Mouse (Mus musculus) cerebellum, adult 9-10 months (tissue): ENCODE measurements around the gene Ngfr.
"Not testable (repeated sequence)": the region's sequence is repeated elsewhere in the genome, so short reads cannot be mapped to it uniquely, and the experiment has no call there.

Source experiments
- DNase-seq: peaks from one replicate; pipeline ENCODE4 v3.0.0; 2022

The Ngfr gene

DNA sequence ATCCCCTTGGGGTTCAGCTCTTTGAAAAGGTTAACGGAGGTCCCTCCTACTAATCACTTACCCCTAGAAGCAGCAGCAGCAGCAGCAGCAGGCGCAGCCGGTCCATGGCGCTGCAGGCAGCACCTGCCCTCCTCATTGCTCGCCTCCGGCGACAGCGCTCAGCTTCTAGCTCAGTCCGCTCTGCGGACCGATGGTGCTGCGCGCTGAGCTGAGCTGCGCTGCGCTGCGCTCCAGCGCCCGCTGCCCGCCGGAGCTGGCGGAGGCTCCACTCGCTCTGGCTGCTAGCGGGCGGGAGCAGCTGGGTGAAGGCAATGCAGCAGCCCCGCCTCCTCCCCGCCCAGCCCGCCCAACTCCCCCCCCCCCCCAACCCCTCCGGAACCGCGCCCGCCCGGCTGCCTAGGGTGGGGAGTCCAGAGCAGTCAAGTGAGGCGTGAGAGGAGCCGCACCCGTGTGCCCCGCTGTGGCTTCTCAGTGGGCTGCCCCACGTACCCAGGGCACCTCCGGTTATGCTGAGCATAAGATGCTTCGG lies at the start of gene Ngfr:
Gene Ngfr (minus strand): TSS at position 313 of the 529 bp plus-strand sequence.
- peak; percentile 7 for DNase-seq

DNA sequence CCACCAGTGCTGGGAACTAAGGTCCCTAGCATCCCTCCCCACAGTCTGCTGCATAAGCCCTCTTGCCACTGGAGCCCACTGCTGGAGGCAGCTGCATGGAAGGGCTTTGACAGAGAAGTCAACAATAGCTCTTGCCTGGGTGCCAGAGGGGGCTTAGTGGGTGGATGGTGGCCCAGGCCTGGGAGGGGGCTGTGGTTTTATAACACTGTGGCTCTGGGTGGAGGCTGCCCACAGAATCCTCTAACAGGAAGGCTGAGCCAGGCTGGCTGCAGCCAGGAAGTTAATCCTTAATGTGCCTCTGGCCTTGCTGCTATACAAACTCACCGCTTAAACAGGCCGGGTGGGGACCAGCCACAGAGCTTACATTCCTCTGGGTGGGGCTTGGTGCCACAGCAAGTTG lies 47.5 kb upstream of the Ngfr start:
- no peak for DNase-seq

DNA sequence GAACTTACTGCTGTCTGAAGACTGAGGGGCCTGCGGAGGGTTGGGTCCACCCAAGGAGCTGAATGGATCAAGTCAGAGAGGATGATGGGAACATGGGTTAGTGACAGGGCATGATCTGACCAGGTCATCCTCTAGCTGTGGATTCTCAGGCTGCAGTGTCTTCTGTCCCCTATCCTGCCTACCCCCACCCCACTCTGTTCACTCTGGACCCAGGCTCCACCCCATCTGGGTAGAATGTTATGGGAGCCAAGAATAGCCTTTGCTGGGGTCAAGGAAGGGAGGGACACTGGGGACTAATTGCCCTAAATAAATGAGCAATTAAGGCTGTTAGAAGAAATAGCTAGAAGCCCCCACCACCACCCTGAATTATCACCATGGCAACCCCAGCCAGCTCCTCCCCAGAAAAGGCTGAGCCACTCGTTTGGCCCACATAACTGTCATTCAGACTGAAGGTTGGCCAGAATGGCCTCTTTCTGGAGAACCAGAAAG lies 46.0 kb upstream of the Ngfr start:
- no peak for DNase-seq

DNA sequence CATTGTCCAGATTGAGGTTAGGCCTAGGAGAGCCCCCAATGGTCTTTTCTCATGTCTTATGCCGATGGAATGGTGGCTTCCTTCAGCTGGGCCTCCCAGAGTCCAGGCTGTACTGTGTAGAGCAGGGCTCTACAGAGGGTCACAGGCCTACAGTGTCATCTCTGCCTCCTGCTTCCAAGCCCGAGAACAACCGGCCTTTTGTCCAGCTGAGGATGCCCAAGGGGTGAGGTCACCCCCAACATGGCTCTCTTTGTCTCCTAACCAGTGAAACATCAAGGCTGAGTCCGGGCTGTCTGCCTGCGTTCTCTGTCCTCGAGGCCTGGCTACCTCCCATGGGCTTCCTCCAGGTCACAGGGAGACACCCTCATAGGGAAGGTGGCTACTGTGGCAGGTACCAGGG lies 44.9 kb upstream of the Ngfr start:
- peak; percentile 26 for DNase-seq

DNA sequence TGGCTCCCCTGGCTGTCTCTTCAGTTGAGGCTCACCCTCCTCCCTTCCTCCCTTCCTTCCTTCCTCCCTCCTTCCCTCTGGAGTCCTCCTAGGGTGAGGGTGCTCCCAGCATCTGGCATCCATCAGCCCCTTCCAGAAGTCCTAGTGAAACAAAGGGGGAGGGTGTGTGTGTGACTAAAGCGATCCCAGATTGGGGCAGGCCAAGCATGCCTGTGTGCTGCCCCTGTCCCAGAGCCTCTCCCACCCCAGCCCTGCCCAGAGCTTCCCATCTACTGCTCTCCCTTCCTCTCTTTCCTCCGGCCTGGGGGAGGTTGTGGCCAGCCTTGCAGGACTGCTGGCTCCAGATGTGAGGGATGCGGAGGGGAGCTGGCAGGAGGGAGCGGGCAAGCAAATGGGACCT lies 43.8 kb upstream of the Ngfr start:
- no peak for DNase-seq

DNA sequence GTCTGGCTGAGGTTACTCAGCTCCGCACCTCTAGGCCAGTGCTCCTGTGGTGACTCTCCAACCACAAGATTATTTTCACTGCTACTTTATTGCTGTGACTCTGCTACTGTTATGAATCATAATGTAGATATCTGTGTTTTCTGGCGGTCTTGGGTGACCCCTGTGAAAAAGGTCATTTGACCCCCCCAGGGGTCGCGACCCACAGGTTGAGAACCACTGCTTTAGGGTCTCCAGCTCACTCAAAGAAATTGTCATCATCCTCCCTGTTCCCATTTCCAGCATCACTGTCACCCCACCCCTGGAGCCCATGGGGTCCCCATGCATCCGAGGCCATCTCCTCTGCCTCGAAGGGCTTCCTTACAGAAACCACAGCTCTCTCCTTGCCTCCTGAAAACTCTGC lies 43.0 kb upstream of the Ngfr start:
- DNase-seq, result no peak

DNA sequence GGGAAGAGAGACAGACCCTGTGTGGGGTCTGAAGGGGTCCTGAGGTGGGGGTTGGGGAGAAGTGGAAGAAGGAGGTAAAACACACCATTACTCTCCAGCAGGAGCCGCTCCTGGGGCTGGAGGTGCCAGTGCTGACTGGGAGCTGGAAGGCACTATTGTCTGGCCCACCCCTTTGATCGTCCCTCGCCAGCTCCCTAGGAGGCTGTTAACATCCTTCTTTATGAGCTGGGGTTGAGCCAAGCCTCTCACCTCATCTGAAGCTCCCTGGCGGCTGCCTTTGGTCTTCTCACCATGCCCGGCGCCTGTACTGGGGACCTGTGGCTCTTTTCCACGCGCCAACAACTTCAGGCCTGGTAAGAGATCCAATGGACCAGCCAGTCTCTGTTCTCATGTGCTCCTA lies 34.9 kb upstream of the Ngfr start:
- no peak for DNase-seq

DNA sequence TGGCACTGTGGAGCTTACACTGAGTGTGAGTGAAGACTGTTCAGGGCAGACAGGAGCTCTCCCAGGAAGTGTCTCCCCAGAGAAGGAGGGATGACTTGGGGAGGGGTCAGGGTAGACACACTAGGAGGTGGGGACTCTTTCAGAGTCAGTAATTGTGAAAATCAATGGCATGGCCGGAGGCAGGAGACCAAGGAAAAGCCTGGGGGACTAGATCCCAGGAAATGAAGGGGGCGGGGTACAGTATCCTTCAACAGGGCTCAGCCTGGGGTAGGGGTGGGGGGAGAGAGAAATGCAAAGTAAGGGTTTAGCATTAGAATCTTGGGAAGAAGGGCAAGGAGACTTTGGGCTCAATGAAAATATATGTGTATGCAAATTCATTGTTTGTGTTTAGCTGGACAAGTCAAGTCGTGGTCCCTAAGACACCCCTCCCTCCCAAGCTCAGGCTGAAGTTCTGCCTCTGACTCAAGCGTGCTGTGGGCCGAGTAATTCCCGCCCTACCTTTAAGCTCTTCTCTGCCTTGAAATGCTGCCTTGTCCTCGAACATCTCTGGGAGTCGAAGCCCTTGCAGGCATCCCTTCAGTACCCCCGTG lies 34.1 kb upstream of the Ngfr start:
- DNase-seq, result no peak

DNA sequence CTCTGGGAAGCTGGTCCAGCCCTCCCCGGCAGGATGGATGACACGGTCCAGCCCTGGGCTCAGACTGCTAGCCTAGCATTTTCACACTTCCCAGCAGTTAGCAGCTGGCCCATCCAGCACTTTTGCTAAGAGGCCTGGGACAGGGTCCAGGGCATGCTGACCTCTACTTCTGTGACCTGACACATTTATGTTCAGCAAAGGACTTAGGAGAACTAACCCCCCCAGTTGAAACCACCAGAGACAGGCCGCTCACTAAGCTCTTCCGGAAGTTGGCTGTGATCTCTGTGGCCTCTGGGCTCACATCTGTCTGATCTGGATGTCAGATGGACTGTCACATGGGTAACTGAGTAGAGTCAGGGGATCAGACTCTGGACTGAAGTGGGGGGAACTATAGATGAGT lies 33.5 kb upstream of the Ngfr start:
- DNase-seq, result no peak

DNA sequence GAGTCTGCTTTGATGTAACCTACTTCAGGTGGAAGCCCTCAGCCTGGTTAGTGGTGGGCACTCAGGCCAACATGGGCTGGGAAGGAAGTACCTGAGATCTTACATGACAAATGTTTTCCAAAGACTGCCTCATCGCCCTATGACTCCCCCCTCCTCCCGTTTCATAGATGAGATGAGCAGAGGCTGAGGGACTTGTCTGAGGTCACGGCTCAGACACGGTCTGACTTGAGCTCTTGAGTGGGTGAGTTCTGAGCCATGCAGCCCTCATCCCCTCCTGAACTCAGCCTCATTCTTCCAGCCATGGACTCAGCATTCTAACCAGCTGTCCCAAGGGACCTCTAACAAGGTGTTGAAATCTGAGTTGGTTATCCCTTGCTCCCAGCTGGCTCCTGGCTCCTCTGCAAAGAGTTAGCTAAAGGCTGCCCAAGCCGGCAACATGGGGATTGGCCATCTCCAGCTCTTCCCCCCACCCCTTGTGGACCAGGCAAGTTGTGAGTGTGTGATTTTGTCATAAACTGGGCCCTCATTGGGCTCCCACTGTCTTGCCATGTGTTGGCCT lies 32.4 kb upstream of the Ngfr start:
- no peak for DNase-seq

DNA sequence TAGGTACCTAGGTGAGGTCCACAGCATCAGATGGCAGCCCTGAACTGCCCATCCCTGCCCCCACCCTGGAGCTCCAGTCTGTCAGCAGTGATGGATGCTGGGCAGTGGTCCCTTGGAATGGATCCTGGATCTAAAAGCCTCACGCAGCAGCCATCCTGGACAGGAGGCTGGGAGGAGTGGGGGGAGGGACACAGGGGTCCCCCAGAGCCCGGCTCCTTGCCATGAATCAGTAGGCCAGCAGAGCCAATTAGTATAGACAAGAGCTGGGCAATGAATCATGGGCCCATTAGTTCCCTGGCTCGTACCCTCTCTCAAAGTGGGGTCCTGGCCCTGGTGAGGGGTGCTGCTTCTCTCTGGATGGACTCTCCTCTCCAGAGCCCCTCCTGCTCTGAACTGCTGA lies 31.5 kb upstream of the Ngfr start:
- no peak for DNase-seq

DNA sequence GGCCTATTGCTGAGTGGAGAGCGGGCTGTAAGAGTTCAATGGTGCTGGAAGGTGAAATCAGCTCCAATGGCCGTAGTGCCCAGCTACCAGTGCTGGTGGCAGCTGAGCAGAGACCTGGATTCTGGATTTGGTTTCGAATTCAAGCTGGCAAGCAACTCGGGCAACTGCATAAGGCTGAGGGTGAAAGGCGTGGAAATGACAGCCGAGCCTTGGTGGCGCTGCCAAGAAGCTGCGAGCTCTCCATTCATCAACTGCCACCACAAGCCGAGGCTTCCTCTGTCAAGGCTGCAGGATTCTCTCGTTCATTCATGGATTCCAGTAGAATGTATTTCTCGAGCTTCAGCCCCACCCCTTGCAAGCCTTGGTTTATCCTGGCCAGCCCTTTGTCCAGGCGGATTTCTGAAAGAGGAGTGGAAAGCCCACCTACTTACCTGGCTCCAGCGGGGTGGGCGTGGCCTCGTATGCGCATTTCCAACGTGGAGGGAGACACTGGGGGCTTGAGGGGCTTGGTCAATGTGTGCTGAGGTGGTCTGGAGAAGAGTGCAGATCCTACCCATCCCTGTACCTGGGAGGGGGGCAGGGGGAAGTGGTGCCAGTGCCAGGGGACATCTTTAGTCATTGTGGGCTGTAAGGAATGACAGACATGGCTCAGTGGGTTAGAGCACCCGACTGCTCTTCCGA lies 30.4 kb upstream of the Ngfr start:
- peak; percentile 5 for DNase-seq

DNA sequence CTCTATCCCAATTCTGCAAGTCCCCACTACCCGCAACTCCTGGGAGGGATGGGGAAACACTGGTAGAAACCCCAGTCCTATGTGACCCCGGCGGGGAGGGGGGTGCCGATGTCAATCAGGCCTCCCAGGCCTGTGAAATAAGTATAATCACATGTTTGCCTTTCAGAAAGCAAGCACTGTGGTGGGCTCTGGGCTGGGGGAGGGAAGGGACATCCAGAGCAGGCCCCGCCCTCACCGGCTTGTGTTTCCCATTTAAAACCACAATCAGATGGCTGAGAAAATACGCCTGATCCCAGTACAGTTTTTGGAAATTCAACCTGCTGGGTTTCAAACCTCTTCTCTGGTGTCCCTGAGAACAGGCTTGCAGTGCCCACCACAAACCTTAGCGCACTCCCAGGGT lies 27.2 kb upstream of the Ngfr start:
- no peak for DNase-seq

DNA sequence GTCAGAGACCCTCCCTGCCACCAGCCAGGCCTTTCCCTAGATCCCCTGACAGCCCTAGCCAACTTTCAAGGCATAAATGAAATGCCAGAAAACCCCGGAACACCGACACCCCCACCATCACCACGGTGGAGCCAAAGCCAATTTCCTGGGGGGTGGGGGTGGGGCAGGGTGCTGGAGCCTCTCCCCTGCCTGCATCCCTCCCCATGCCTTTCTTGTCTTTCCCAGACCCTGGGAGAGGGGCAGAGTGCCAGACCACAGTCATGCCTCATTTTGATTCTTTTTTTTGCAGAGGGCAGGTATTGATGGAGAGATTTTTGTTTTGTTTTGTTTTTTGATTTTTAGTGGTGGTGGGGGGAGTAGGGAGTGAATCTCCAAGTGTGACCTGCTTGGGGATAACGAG lies 23.7 kb upstream of the Ngfr start:
- no peak for DNase-seq

DNA sequence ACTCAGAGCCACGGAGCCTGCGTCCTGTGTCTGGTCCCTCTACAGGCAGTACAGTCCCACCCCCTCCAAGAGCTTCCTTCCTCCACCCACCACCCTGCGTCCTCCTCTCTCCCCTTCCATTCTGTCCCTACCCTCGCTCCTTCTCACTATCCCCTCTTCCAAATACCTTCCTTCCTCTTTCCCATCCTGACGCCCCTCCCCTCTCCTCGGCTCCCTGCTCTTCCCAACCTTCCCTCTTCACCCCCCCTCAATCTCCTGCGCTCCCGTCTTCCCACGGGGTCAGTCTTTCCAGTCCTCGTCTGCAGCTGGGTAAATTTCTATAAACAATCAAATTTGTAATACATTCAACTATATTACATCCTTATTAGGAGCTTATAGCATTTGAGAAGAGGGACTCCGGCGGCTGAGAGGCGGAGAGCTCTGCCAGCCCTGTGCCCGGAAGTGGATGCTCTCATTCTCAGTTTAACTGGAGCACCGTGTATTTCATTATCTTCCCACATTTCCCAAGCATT lies 22.9 kb upstream of the Ngfr start:
- no peak for DNase-seq

DNA sequence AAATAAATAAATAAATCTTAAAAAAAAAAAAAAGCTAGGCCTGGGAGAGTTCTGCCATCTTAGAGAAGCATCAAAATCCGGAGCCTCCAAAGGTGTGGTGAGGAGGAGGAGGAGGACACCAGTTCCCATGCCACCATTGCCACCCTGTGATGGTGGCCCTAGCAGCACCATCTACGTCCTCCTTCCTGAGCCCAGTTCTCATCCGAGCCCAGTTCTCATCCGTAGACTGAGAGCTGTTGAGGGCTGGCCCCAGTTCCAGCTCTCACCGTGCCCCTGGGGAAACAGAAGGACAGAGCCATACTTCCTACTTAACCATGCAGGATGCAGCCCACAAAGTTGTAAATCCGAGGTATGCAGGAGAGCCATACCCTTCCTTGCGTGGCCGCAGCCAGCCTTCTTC lies 22.4 kb upstream of the Ngfr start:
- DNase-seq, result no peak

DNA sequence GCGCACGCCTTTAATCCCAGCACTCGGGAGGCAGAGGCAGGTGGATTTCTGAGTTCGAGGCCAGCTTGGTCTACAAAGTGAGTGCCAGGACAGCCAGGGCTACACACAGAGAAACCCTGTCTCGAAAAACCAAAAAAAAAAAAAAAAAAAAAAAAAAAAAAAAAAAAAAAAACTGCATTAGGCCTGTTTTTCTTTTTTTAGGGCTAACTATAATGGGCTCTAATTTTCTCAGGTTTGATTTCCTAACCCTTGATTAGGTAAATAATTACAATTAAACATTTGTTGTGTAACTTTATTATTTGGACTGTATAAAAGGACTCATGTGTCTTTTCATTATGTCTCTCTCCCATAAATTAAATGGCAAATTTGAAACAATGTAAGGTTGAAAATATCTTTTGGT lies 19.8 kb upstream of the Ngfr start:
- not testable (repeated sequence) for DNase-seq

DNA sequence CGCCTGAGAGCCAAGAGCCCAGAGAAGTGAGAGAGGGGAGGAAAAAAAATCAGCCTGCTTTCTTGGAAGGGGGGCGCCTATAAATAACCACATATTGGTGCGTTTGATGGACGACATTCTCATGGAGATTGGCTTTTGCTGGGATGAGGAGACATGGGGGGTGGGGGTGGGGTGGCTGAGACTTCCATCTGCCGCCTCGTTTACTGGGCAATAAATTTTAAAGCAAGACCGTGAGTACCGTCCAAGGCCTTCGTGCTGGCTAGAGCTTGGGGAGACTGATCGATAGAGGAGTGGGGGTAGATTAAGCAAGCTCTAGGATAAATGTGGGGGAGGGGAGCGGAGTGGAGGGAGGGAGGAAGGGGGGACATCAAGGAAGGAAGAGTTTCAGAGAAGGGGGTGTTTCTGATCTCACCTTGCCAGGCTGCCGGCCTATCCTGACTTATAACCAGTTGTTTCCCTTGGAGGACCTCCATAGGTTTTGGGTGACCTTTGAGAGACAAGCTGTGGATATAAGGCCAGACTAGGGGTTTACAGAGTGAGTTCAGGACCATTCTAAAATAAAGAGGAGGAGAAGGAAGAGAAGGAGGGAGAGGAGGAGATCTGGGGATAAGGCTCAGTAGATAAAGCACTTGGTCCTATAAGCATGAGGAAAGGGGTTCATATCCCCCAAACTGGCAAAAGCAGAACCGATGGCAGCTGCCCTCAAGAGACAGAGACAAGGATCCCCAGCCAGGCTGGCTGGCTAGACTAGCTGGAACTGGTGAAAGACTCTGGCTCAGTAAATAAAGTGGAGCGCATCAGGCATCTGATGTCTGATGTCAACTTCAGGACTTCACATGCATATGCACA lies 10.9 kb upstream of the Ngfr start:
- DNase-seq, result no peak

DNA sequence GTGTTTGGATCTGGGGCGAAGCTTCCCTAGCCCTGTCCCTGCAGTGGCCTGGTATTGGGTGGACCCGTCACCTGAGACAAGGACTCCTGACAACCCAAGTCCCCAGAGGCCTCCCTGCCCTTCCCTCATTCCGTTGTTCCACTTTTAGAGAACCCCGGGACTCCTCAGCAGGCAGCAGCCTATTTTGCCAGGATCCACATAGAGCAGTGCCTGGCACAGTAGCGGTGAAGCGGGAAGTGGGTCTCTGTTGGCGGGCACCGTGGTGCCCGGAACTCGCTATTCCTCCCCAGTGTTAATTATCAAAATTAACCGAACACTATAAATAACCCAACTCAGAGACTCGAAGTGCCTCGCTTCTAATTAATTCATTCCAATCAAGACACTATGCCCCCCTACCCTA lies 10.2 kb upstream of the Ngfr start:
- no peak for DNase-seq

DNA sequence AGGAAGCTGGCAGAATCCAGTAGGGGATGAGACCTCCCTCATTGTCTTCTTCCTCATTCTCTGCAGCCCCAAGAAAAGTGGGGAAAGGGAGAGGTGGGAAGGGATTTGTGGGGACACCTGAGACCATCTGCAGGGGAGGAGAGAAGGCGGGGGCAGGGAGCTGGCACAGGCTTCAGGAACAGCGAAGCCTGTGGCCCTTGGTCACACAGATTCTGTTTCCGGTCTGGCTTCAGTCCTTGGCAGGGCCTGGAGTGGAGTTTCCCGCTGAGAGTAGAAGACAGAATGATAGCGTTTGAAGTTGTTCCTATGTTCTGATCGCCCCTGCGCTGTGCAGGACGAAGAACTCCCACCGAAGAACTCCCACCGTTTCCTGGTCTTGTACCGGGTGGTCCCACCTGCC lies 9.2 kb upstream of the Ngfr start:
- no peak for DNase-seq

DNA sequence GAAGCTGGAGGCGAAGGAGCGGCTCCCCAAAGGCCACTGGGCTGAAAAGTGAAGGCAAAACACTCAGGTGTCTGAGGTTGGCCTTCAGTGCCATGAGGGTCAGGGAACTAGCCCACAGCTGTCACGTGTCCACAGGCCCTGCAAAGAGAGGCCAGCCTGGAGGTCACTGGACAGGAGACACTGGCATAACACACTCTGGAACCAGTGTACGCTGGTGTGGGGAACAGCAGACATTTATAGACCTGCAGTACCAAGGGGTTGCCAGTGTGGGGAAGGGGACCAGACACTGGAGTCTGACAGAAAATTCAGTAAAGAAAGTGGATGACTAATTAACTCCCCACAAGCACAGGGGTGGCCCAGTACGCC lies 8.6 kb upstream of the Ngfr start:
- no peak for DNase-seq

DNA sequence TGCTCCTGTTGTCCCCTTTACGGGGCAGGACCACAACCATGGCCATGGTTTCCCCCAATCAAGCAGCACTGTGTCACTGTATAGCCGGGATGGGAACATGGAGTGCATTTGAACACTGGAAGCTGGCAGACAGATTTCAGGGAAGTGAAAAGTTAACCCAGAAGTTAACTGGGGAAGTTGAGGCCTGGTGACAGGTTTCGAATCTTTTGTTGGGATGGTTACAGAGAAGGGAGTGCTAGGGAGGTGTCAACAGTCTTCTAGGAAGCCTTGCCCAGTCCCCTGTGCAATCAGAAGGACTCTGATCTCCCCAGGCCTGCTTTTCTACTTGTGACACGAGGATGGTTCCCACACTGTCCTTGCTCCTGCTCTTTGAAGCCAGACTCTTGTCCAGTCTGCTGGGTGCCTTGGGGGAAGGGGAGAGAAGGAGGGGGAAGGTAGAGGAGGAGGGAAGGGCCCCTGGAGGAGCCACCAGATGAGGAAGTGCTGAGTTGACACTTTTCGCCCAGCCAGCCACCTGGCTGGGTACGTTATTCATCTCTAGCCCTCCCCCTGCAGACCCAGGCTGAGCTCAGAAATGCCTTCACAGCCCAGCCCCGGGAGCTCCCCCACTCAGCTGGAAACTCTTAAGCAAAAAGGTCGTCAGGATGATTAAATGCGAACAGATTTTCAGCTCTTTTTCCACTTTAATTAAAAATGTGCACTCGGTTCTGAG lies 8.1 kb upstream of the Ngfr start:
- DNase-seq, result no peak
